Mouse (Mus musculus): Measurements from ENCODE around the gene Yrdc. TPM values are rescaled to one million over a fixed set of nuclear protein-coding genes. Genes with fewer than 3 reads are reported as not detected.

Yrdc gene
- polyA plus RNA-seq, 1 experiment from 2014 or later: 62.4 TPM

- no peak overlapping the region for H3K4me3 ChIP-seq (ENCODE audit: low read depth, low read length)
- H3K27me3 ChIP-seq (replicated peaks; ENCODE audit: control insufficient read depth, insufficient read depth, low read length): no peaks in the 10 kb centered on the region
- H3K36me3 ChIP-seq (ENCODE audit: control insufficient read depth, insufficient read depth, low read length): peaks cover 28% of the 10 kb centered on the region
- H3K4me2 ChIP-seq (ENCODE audit: low read length): no peak overlapping the region
- no peaks in the 10 kb centered on the region for H3K9me3 ChIP-seq (replicated peaks; ENCODE audit: control insufficient read depth, low read length)
- H3K4me1 ChIP-seq (ENCODE audit: control insufficient read depth, insufficient read depth, low read length): no peaks in the 10 kb centered on the region
- H3K27ac ChIP-seq (ENCODE audit: low read depth, low read length): no peak overlapping the region
- WGBS: 18% methylated on average over 9 of the region's 9 CpGs
- ATAC-seq: no peak
- H3K9ac ChIP-seq (ENCODE audit: low read length): no peak overlapping the region
- peak; percentile 4 for DNase-seq (ENCODE audit: low spot score)
Observed at GRCm38 (mm10) chr4:124811347-124811975, 39.0 kb upstream of the Yrdc start.

DNA sequence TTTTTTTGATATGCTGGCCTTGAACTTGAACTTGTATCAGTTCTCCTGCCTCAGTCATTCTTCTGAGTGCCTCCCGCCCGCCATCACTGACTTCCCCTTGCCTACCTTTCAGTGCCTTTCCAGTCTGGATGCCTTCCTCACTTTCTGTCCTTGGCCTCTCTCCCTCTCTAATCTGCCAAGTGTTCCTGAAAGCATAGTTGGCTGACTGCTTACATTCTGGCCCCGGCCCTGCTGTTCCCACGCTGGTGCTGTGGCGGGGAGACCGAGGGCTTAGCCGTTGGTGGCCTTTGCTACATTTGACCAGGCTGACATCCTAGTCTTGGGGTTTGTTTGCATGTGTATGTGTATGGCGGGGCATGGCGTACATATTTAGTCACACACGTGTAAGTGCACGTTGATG lies 34.6 kb upstream of the Yrdc start:
- Histone ChIP-seq H3K4me3 (ENCODE audit: low read depth, low read length) (no peak overlapping the region), H3K27ac (ENCODE audit: low read depth, low read length) (no peak overlapping the region), H3K27me3 (replicated peaks; ENCODE audit: control insufficient read depth, insufficient read depth, low read length) (no peaks in the 10 kb centered on the region), H3K9ac (ENCODE audit: low read length) (no peak overlapping the region), H3K4me1 (ENCODE audit: control insufficient read depth, insufficient read depth, low read length) (no peaks in the 10 kb centered on the region), H3K4me2 (ENCODE audit: low read length) (no peak overlapping the region), H3K36me3 (ENCODE audit: control insufficient read depth, insufficient read depth, low read length) (peaks cover 21% of the 10 kb centered on the region), H3K9me3 (replicated peaks; ENCODE audit: control insufficient read depth, low read length) (no peaks in the 10 kb centered on the region)
- WGBS: 92% methylated on average over 11 of the region's 11 CpGs
- ATAC-seq (no peak), DNase-seq (ENCODE audit: low spot score) (no peak)

DNA sequence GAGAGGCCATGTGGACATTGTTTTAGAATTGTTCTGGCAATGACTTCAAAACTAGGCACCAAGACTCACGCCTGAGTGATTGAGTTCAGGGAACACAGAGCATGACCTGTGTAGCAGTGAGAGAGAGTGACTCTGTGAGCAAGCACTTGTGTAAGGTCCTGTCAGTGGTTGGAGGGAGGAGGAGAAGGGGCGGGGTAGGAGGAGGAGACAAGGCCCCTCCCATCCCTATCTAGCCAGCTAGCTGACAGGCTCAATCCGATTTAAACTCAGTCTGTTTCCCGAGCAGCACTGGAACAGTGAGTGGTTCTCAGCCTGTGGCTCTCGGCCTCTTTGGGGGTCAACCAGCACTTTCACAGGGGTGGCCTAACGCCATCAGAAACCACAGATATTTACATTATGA lies 32.7 kb upstream of the Yrdc start:
- Histone ChIP-seq H3K9ac (ENCODE audit: low read length) (no peak overlapping the region), H3K4me2 (ENCODE audit: low read length) (no peak overlapping the region)
- DNase-seq (ENCODE audit: low spot score): peak; percentile 12

GRCm38 (mm10) chr4:124818832-124819231 lies 31.6 kb upstream of the Yrdc start:
- Histone ChIP-seq H3K27ac (ENCODE audit: low read depth, low read length) (no peak overlapping the region), H3K9ac (ENCODE audit: low read length) (no peak overlapping the region), H3K27me3 (replicated peaks; ENCODE audit: control insufficient read depth, insufficient read depth, low read length) (no peaks in the 10 kb centered on the region), H3K4me1 (ENCODE audit: control insufficient read depth, insufficient read depth, low read length) (no peaks in the 10 kb centered on the region), H3K4me3 (ENCODE audit: low read depth, low read length) (no peak overlapping the region), H3K36me3 (ENCODE audit: control insufficient read depth, insufficient read depth, low read length) (peaks cover 42% of the 10 kb centered on the region), H3K4me2 (ENCODE audit: low read length) (no peak overlapping the region), H3K9me3 (replicated peaks; ENCODE audit: control insufficient read depth, low read length) (no peaks in the 10 kb centered on the region)
- 99% methylated on average over 4 of the region's 4 CpGs for WGBS
- ATAC-seq (no peak), DNase-seq (ENCODE audit: low spot score) (no peak)

More for the DNA sequence above, 32.7 kb upstream of the Yrdc start:
- Histone ChIP-seq H3K4me3 (ENCODE audit: low read depth, low read length) (no peak overlapping the region), H3K9me3 (replicated peaks; ENCODE audit: control insufficient read depth, low read length) (no peaks in the 10 kb centered on the region), H3K36me3 (ENCODE audit: control insufficient read depth, insufficient read depth, low read length) (peaks cover 33% of the 10 kb centered on the region), H3K4me1 (ENCODE audit: control insufficient read depth, insufficient read depth, low read length) (no peaks in the 10 kb centered on the region), H3K27ac (ENCODE audit: low read depth, low read length) (no peak overlapping the region), H3K27me3 (replicated peaks; ENCODE audit: control insufficient read depth, insufficient read depth, low read length) (no peaks in the 10 kb centered on the region)
- 18% methylated on average over 5 of the region's 6 CpGs for WGBS
- no peak for ATAC-seq

GRCm38 (mm10) chr4:124824967-124825366 lies 25.5 kb upstream of the Yrdc start:
- WGBS: 87% methylated on average over 6 of the region's 6 CpGs
- H3K4me2 ChIP-seq (ENCODE audit: low read length): no peak overlapping the region
- no peaks in the 10 kb centered on the region for H3K27me3 ChIP-seq (replicated peaks; ENCODE audit: control insufficient read depth, insufficient read depth, low read length)
- H3K27ac ChIP-seq (ENCODE audit: low read depth, low read length): no peak overlapping the region
- peaks cover 75% of the 10 kb centered on the region for H3K36me3 ChIP-seq (ENCODE audit: control insufficient read depth, insufficient read depth, low read length)
- H3K4me1 ChIP-seq (ENCODE audit: control insufficient read depth, insufficient read depth, low read length): no peaks in the 10 kb centered on the region
- no peak overlapping the region for H3K9ac ChIP-seq (ENCODE audit: low read length)
- ATAC-seq (no peak), DNase-seq (ENCODE audit: low spot score) (no peak)
- no peaks in the 10 kb centered on the region for H3K9me3 ChIP-seq (replicated peaks; ENCODE audit: control insufficient read depth, low read length)
- H3K4me3 ChIP-seq (ENCODE audit: low read depth, low read length): no peak overlapping the region

DNA sequence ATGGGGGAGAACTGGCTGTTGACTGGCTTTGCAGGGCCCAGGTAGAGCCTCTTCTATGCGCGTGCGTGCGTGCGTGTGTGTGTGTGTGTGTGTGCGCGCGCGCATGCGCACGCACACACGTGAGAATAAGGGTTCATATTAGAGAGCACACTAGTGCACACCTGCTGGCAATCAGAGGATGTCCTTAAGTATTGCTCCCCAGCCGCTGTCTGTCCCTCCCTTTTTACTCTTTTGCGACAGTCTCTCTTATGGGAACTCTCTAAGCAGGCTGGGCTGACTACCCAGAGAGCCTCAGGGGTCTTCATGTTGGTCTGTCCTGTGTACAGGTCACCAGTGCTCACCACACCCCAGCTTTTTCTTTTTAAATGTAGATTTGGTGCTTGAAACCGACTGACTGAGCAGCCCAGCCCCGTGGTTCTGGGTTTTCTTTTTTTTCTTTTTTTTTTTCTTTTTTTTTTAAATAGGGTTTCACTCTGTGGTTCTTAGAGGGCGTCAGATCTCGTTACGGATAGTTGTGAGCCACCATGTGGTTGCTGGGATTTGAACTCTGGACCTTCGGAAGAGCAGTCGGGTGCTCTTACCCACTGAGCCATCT lies 25.0 kb upstream of the Yrdc start:
- 97% methylated on average over 21 of the region's 21 CpGs for WGBS
- Histone ChIP-seq H3K9me3 (replicated peaks; ENCODE audit: control insufficient read depth, low read length) (no peaks in the 10 kb centered on the region), H3K27me3 (replicated peaks; ENCODE audit: control insufficient read depth, insufficient read depth, low read length) (no peaks in the 10 kb centered on the region), H3K36me3 (ENCODE audit: control insufficient read depth, insufficient read depth, low read length) (peaks cover 76% of the 10 kb centered on the region), H3K4me2 (ENCODE audit: low read length) (no peak overlapping the region), H3K4me3 (ENCODE audit: low read depth, low read length) (no peak overlapping the region), H3K4me1 (ENCODE audit: control insufficient read depth, insufficient read depth, low read length) (no peaks in the 10 kb centered on the region), H3K9ac (ENCODE audit: low read length) (no peak overlapping the region), H3K27ac (ENCODE audit: low read depth, low read length) (no peak overlapping the region)
- no peak for DNase-seq (ENCODE audit: low spot score)
- ATAC-seq: no peak

DNA sequence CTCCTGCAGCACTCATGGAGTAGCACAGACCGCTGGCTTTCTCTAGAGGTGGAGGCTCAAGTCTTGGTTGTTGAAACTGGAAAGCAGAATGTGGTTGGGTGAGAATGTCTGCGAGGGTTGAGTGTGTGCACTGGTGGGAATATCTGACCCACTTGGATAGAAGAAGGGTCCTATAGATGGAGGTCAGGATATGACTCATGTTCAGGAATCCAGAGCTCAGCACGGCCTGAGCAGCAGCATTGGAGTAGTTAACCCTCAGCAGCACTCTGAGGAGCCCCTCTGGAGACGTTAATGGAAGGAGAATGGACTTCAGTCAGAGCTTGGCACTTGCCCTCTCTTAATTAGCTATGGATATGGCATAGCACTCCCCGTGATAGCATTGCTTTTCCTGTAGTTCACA lies 20.8 kb upstream of the Yrdc start:
- Histone ChIP-seq H3K27ac (ENCODE audit: low read depth, low read length) (no peak overlapping the region), H3K4me3 (ENCODE audit: low read depth, low read length) (no peak overlapping the region), H3K9ac (ENCODE audit: low read length) (no peak overlapping the region), H3K36me3 (ENCODE audit: control insufficient read depth, insufficient read depth, low read length) (peaks cover 66% of the 10 kb centered on the region), H3K4me2 (ENCODE audit: low read length) (no peak overlapping the region), H3K4me1 (ENCODE audit: control insufficient read depth, insufficient read depth, low read length) (no peaks in the 10 kb centered on the region), H3K9me3 (replicated peaks; ENCODE audit: control insufficient read depth, low read length) (no peaks in the 10 kb centered on the region), H3K27me3 (replicated peaks; ENCODE audit: control insufficient read depth, insufficient read depth, low read length) (no peaks in the 10 kb centered on the region)
- ATAC-seq: no peak
- no peak for DNase-seq (ENCODE audit: low spot score)
- 83% methylated on average over 5 of the region's 5 CpGs for WGBS

- H3K9me3 ChIP-seq (replicated peaks; ENCODE audit: control insufficient read depth, low read length): no peaks in the 10 kb centered on the region
- no peak for ATAC-seq
- no peak overlapping the region for H3K4me2 ChIP-seq (ENCODE audit: low read length)
- no peak for DNase-seq (ENCODE audit: low spot score)
- H3K4me3 ChIP-seq (ENCODE audit: low read depth, low read length): no peak overlapping the region
- H3K27me3 ChIP-seq (replicated peaks; ENCODE audit: control insufficient read depth, insufficient read depth, low read length): no peaks in the 10 kb centered on the region
- H3K36me3 ChIP-seq (ENCODE audit: control insufficient read depth, insufficient read depth, low read length): peaks cover 58% of the 10 kb centered on the region
- H3K9ac ChIP-seq (ENCODE audit: low read length): no peak overlapping the region
- H3K4me1 ChIP-seq (ENCODE audit: control insufficient read depth, insufficient read depth, low read length): no peaks in the 10 kb centered on the region
- WGBS: 98% methylated on average over 10 of the region's 10 CpGs
- no peak overlapping the region for H3K27ac ChIP-seq (ENCODE audit: low read depth, low read length)
Observed at GRCm38 (mm10) chr4:124832796-124833195, 17.7 kb upstream of the Yrdc start.

- no peak overlapping the region for H3K4me3 ChIP-seq (ENCODE audit: low read depth, low read length)
- no peaks in the 10 kb centered on the region for H3K4me1 ChIP-seq (ENCODE audit: control insufficient read depth, insufficient read depth, low read length)
- no peaks in the 10 kb centered on the region for H3K9me3 ChIP-seq (replicated peaks; ENCODE audit: control insufficient read depth, low read length)
- H3K4me2 ChIP-seq (ENCODE audit: low read length): no peak overlapping the region
- H3K9ac ChIP-seq (ENCODE audit: low read length): no peak overlapping the region
- peaks cover 51% of the 10 kb centered on the region for H3K36me3 ChIP-seq (ENCODE audit: control insufficient read depth, insufficient read depth, low read length)
- 82% methylated on average over 14 of the region's 14 CpGs for WGBS
- no peak overlapping the region; the same call in 1 of the 2 replicates for H3K27ac ChIP-seq (ENCODE audit: low read depth, low read length)
- ATAC-seq: peak; percentile 20; the same call in 1 of the 2 replicates
- no peaks in the 10 kb centered on the region for H3K27me3 ChIP-seq (replicated peaks; ENCODE audit: control insufficient read depth, insufficient read depth, low read length)
- DNase-seq (ENCODE audit: low spot score): peak; percentile 17
Observed at GRCm38 (mm10) chr4:124838035-124838700, 12.3 kb upstream of the Yrdc start.
